Mouse (Mus musculus): Measurements from ENCODE around the gene Cpeb1.

GRCm38 (mm10) chr7:81344544-81345446 is 110.5 kb downstream of the Cpeb1 start, which contains the start of gene Rps17:
- peak; percentile 94 for TF ChIP-seq CTCF (IDR thresholded peaks at IDR 0.05)
- TF ChIP-seq EP300 (IDR thresholded peaks at IDR 0.05): no peak
